Mouse (Mus musculus) intestine, embryonic 16.5 days (tissue): ENCODE measurements around the gene Nme8. TPM values are rescaled to one million over a fixed set of nuclear protein-coding genes. Genes with fewer than 3 reads are reported as not detected.
A peak's percentile ranks its signal among the peaks of the same experiment; 100 is the strongest.

Source experiments
- ATAC-seq: fragments of 200-750 bp; cut with Nextera tagmentation; 2 replicates; pipeline ENCODE4 v1.8.0; 2017; ENCODE audit warnings: moderate TSS enrichment, moderate library complexity
- H3K27ac ChIP-seq: fragments of 300-500 bp; sonication (generic); 2 replicates; pipeline ENCODE4 v1.5.1; 2014; ENCODE audit warnings: mild to moderate bottlenecking, low read length
- H3K27me3 ChIP-seq: fragments of 300-500 bp; sonication (generic); replicated peaks from 2 replicates; pipeline ENCODE4 v1.6.1; 2014; ENCODE audit warnings: low read length, control low read depth, mixed read lengths; ENCODE audit not compliant: control insufficient read depth, insufficient read depth
- H3K36me3 ChIP-seq: fragments of 300-500 bp; sonication (generic); 2 replicates; pipeline ENCODE4 v1.6.1; 2014; ENCODE audit warnings: low read length, control low read depth; ENCODE audit not compliant: control insufficient read depth, insufficient read depth
- H3K4me1 ChIP-seq: fragments of 300-500 bp; sonication (generic); 2 replicates; pipeline ENCODE4 v1.6.1; 2014; ENCODE audit warnings: low read length, control low read depth, mixed read lengths; ENCODE audit not compliant: control insufficient read depth, insufficient read depth
- H3K4me2 ChIP-seq: fragments of 300-500 bp; sonication (generic); 2 replicates; pipeline ENCODE4 v1.6.1; 2014; ENCODE audit warnings: low read depth, low read length, control low read depth
- H3K4me3 ChIP-seq: fragments of 300-500 bp; sonication (generic); 2 replicates; pipeline ENCODE4 v1.5.1; 2014; ENCODE audit warnings: mild to moderate bottlenecking, low read length
- H3K9ac ChIP-seq: fragments of 300-500 bp; sonication (generic); 2 replicates; pipeline ENCODE4 v1.6.1; 2014; ENCODE audit warnings: low read depth, low read length
- H3K9me3 ChIP-seq: fragments of 300-500 bp; sonication (generic); 2 replicates; pipeline ENCODE4 v1.6.1; 2016; ENCODE audit warnings: low read length, control low read depth; ENCODE audit not compliant: control insufficient read depth
- WGBS: fragments of 180-500 bp; shearing (Covaris S2); extraction: QIAGEN DNeasy Blood & Tissue Kit; methylation state at CpG from one replicate; pipeline ENCODE4 v1.1.7; 2014; 5-methylcytosine and 5-hydroxymethylcytosine counted together
- polyA plus RNA-seq: library from polyadenylated mRNA; unstranded; fragments of >200 nt; fragmentation: Nextera tagmentation; extraction: Ambion mirVana; gene quantifications from 2 replicates; pipeline ENCODE4 v1.2.1, GENCODE M21; 2015

Nme8 gene
- polyA plus RNA-seq, 1 experiment from 2014 or later = not detected

DNA sequence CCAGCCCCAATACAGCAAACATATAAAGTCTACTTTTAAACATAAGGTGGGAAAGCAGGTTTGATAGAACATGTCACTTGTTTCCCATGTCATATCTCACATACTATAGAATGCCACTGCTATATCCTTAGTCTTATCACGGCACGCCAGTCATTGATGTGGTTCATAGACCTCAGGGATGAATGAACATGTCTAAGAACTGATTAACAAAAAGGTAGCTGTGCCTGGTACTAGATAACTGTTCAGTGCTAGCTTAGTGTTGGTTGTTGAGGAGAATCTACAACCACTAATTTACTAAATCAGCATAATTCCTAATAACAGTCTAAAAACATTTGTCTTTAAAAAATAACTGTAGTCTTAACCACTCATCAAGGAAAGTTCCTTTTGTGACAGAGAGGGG, 47.8 kb downstream of the Nme8 start:
- no peak overlapping the region for H3K4me2 ChIP-seq
- no peak overlapping the region for H3K9ac ChIP-seq
- H3K27ac ChIP-seq = no peak overlapping the region
- H3K27me3 ChIP-seq = no peaks in the 10 kb centered on the region
- ATAC-seq = no peak
- H3K9me3 ChIP-seq = no peaks in the 10 kb centered on the region
- H3K4me3 ChIP-seq = no peak overlapping the region
- H3K4me1 ChIP-seq = no peaks in the 10 kb centered on the region
- H3K36me3 ChIP-seq = no peaks in the 10 kb centered on the region
- 91% methylated on average over 2 of the region's 2 CpGs for WGBS

DNA sequence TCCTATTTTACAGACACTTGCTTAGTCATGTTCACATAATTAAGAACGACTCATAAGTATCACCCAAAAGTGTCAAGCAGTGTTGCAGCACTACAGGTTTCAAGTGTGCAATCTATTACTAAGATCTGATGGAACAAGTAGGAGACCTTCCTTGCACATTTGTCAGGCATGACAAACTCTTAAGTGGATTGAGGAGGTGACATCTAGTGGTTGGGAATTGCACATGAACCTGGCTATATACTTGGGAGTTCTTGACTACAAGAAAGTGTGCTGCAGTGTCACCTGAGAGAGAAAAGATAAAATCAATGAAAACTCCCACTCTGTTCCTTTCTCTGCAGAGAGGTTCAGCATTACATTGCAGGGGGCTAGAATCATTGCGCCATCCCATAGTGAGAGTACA, 53.4 kb downstream of the Nme8 start:
- no peaks in the 10 kb centered on the region for H3K36me3 ChIP-seq
- no peaks in the 10 kb centered on the region for H3K9me3 ChIP-seq
- no peaks in the 10 kb centered on the region for H3K27me3 ChIP-seq
- no peak overlapping the region for H3K27ac ChIP-seq
- no peak overlapping the region for H3K4me2 ChIP-seq
- H3K4me1 ChIP-seq = no peaks in the 10 kb centered on the region
- no peak overlapping the region for H3K4me3 ChIP-seq
- no peak for ATAC-seq
- no peak overlapping the region for H3K9ac ChIP-seq
- 71% methylated on average over 2 of the region's 2 CpGs for WGBS

DNA sequence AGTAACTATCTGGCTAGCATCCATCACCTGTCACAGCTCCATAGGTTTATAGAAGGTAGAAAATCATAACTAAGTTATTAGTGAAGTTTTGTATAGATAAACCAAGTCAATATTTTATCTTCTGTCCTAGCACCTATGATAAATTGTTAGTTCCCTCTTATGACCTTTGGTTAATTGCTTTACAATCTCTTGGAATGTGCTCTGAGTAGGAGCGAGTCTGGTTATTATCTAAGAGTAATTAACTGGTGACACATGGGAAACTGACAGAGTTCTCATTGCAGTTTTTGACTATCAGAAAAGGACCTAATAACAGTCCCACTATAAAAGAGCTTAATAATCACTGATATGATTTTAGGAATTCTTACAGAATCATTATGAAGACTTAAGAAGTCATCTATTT, 54.1 kb downstream of the Nme8 start:
- Histone ChIP-seq H3K27me3 (no peaks in the 10 kb centered on the region), H3K4me1 (no peaks in the 10 kb centered on the region), H3K27ac (no peak overlapping the region), H3K36me3 (no peaks in the 10 kb centered on the region), H3K4me2 (no peak overlapping the region), H3K9ac (no peak overlapping the region), H3K4me3 (no peak overlapping the region), H3K9me3 (no peaks in the 10 kb centered on the region)
- 25% methylated on average over 1 of the region's 1 CpGs for WGBS
- ATAC-seq = peak; percentile 77

- 73% methylated on average over 2 of the region's 2 CpGs for WGBS
- ATAC-seq = no peak
- Histone ChIP-seq H3K27me3 (no peaks in the 10 kb centered on the region), H3K9me3 (no peaks in the 10 kb centered on the region), H3K4me1 (no peaks in the 10 kb centered on the region), H3K27ac (no peak overlapping the region), H3K36me3 (no peaks in the 10 kb centered on the region), H3K4me3 (no peak overlapping the region), H3K9ac (no peak overlapping the region), H3K4me2 (no peak overlapping the region)
Observed at GRCm38 (mm10) chr13:19640203-19640851, 57.3 kb downstream of the Nme8 start.

GRCm38 (mm10) chr13:19636131-19636530, 61.5 kb downstream of the Nme8 start:
- Histone ChIP-seq H3K9ac (no peak overlapping the region), H3K4me3 (no peak overlapping the region), H3K4me1 (no peaks in the 10 kb centered on the region), H3K27ac (no peak overlapping the region), H3K36me3 (no peaks in the 10 kb centered on the region), H3K4me2 (no peak overlapping the region), H3K9me3 (no peaks in the 10 kb centered on the region), H3K27me3 (no peaks in the 10 kb centered on the region)
- 73% methylated on average over 4 of the region's 4 CpGs for WGBS
- ATAC-seq = peak; percentile 46; the same call in 1 of the 2 replicates

DNA sequence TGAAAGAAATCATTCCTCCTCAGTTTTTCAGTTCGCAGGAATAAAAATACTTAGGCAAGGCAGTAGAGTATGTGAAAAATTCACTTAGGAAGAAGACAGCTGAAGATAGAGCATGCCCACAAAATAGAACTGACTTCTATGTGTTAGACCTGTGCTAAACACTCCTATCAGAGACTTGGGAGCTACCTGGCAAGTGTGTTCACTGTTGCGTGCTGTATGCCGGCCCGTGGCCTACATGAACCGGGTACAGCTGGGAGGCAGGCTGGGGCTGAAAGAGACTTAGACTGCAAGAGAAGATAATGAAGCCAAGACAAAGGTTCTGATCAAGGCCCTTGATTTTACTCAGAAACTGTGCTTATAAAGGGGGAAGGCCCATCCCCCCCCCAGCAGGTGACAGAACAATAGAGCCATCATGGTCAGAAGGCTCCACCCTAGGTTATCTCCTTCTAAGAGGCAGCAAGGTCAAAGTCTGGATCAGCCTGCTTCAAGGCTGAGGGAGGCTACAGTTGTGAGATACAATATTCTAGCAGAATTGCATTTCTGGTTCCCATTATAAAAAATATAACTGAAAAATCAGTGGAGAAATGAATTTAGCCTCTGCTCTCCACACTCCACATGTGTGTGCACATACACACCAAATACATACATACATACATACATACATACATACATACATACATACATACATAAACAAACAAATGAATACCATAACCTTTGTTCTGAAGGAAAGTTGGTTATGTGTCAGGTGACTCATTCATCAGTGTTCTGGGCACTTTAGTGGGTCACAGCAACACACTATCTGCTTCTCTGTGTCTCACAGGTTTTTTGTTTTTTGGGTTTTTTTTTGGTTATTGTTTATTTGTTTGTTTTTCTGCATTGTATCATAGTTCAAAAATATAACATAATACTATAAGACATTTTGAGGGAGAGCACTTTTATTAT, 66.6 kb downstream of the Nme8 start:
- ATAC-seq = peak; percentile 96

GRCm38 (mm10) chr13:19626473-19626872, 71.1 kb downstream of the Nme8 start:
- no peak overlapping the region for H3K27ac ChIP-seq
- WGBS = 81% methylated on average over 1 of the region's 1 CpGs

More for the DNA sequence above, 66.6 kb downstream of the Nme8 start:
- no peaks in the 10 kb centered on the region for H3K27me3 ChIP-seq
- H3K9me3 ChIP-seq = no peaks in the 10 kb centered on the region
- no peak overlapping the region for H3K4me3 ChIP-seq
- no peak overlapping the region for H3K4me2 ChIP-seq
- peak overlapping the region; percentile 31; the same call in 1 of the 2 replicates for H3K27ac ChIP-seq
- H3K4me1 ChIP-seq = no peaks in the 10 kb centered on the region
- 86% methylated on average over 5 of the region's 5 CpGs for WGBS
- no peak overlapping the region for H3K9ac ChIP-seq
- H3K36me3 ChIP-seq = no peaks in the 10 kb centered on the region

GRCm38 (mm10) chr13:19624632-19625320, 72.8 kb downstream of the Nme8 start:
- Histone ChIP-seq H3K36me3 (no peaks in the 10 kb centered on the region), H3K4me1 (0 out of 2 replicates have a peak, but pooled peaks cover 4% of the 10 kb centered on the region), H3K27ac (no peak overlapping the region), H3K9me3 (no peaks in the 10 kb centered on the region), H3K4me3 (no peak overlapping the region), H3K4me2 (no peak overlapping the region), H3K9ac (no peak overlapping the region), H3K27me3 (no peaks in the 10 kb centered on the region)
- 85% methylated on average over 11 of the region's 11 CpGs for WGBS
- no peak for ATAC-seq

More at GRCm38 (mm10) chr13:19626473-19626872, 71.1 kb downstream of the Nme8 start:
- no peak overlapping the region for H3K9ac ChIP-seq
- ATAC-seq = no peak
- 0 out of 2 replicates have a peak, but pooled peaks cover 4% of the 10 kb centered on the region for H3K4me1 ChIP-seq
- no peaks in the 10 kb centered on the region for H3K36me3 ChIP-seq
- no peak overlapping the region for H3K4me2 ChIP-seq
- no peaks in the 10 kb centered on the region for H3K9me3 ChIP-seq
- H3K27me3 ChIP-seq = no peaks in the 10 kb centered on the region
- no peak overlapping the region for H3K4me3 ChIP-seq
